Mouse (Mus musculus) mesoderm, embryonic 11.5 days (tissue): ENCODE measurements at regions not wholly inside any gene's neighbourhood (a gene's known extent, or its start where the extent isn't known, plus 50 kb on each side); places are given as distances from the start of the nearest gene placed in this dataset.

ENCODE experiments used
- DNase-seq: peaks from one replicate; pipeline ENCODE4 v3.0.0-alpha.2; 2012; ENCODE audit warnings: low read depth, low spot score

- DNase-seq, result no peak
Measured at GRCm38 (mm10) chr6:51178799-51179398, 253.6 kb upstream of the Nfe2l3 start.

- no peak for DNase-seq
Measured at GRCm38 (mm10) chr6:51179741-51180537, 252.5 kb upstream of the Nfe2l3 start.

GRCm38 (mm10) chr6:51180881-51181875, 251.3 kb upstream of the Nfe2l3 start:
- no peak for DNase-seq

GRCm38 (mm10) chr6:51181905-51182304, 250.6 kb upstream of the Nfe2l3 start:
- DNase-seq, result no peak

GRCm38 (mm10) chr6:51182771-51183284, 249.6 kb upstream of the Nfe2l3 start:
- no peak for DNase-seq

GRCm38 (mm10) chr6:51183576-51184420, 248.7 kb upstream of the Nfe2l3 start:
- no peak for DNase-seq

GRCm38 (mm10) chr6:51184500-51184899, 248.0 kb upstream of the Nfe2l3 start:
- no peak for DNase-seq

GRCm38 (mm10) chr6:51185201-51185600, 247.3 kb upstream of the Nfe2l3 start:
- DNase-seq, result no peak

GRCm38 (mm10) chr6:51189173-51189572, 243.3 kb upstream of the Nfe2l3 start:
- no peak for DNase-seq

- DNase-seq, result no peak
Measured at GRCm38 (mm10) chr6:51192826-51193225, 239.6 kb upstream of the Nfe2l3 start.

- DNase-seq, result no peak
Measured at GRCm38 (mm10) chr6:51193356-51193755, 239.1 kb upstream of the Nfe2l3 start.

GRCm38 (mm10) chr6:51196391-51196790, 236.1 kb upstream of the Nfe2l3 start:
- DNase-seq, result no peak

- DNase-seq, result no peak
Measured at GRCm38 (mm10) chr6:51197000-51197774, 235.3 kb upstream of the Nfe2l3 start.

- no peak for DNase-seq
Measured at GRCm38 (mm10) chr6:51200207-51200606, 232.3 kb upstream of the Nfe2l3 start.

GRCm38 (mm10) chr6:51200837-51201236, 231.6 kb upstream of the Nfe2l3 start:
- DNase-seq, result no peak

GRCm38 (mm10) chr6:51204306-51204705, 228.2 kb upstream of the Nfe2l3 start:
- no peak for DNase-seq

- DNase-seq, result no peak
Measured at GRCm38 (mm10) chr6:51205411-51205810, 227.1 kb upstream of the Nfe2l3 start.

GRCm38 (mm10) chr6:51206712-51207505, 225.6 kb upstream of the Nfe2l3 start:
- peak; percentile 73 for DNase-seq
